Mouse (Mus musculus) embryo, embryonic 9.5 days (tissue): Measurements from ENCODE around the gene Cryaa.
A peak's percentile ranks its signal among the peaks of the same experiment; 100 is the strongest.

ENCODE experiments used
- DNase-seq: peaks from one replicate; pipeline ENCODE4 v3.0.0-alpha.2; 2017; ENCODE audit errors: extremely low spot score

Cryaa gene

DNA sequence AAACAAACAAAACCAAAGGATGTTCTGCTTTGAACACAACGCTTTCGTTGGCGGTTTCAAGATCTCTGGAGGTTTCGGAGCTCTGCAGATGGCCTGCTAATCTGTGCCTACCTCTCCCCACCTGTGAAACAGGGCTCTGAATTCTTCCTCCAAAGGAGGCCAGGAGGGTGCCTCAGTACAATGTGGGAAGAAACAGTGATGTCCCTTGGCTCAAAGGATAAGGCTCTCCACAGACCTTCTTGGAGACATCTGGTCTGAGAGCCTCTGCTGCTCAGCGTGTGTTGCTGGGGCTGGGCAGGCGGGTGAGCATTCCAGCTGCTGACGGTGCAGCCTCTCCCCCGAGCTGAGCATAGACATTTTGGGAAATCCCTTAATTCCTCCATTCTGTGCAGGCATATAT lies at the start of gene Cryaa:
Gene Cryaa (plus strand): TSS at position 301 of the 400 bp plus-strand sequence.
- no peak for DNase-seq

DNA sequence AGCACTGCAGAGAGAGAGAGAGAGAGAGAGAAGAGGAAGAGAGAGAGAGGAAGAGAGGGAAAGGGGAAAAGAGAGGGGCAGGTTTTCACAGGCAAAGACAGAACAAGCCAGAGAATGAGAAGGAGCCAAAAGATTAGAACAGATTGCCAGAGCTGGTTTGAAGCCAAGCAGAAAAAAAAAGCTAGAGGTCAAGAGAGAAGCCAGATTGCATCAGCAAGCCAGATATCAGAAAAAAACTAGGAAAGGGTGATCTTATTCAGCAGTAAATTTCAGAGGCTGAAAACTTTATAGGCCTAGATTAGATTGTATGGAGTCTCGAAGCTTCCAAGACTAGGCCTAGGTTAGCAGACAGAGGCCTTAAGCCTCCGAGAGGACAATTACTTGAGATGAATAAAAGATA lies 49.6 kb upstream of the Cryaa start:
- no peak for DNase-seq

DNA sequence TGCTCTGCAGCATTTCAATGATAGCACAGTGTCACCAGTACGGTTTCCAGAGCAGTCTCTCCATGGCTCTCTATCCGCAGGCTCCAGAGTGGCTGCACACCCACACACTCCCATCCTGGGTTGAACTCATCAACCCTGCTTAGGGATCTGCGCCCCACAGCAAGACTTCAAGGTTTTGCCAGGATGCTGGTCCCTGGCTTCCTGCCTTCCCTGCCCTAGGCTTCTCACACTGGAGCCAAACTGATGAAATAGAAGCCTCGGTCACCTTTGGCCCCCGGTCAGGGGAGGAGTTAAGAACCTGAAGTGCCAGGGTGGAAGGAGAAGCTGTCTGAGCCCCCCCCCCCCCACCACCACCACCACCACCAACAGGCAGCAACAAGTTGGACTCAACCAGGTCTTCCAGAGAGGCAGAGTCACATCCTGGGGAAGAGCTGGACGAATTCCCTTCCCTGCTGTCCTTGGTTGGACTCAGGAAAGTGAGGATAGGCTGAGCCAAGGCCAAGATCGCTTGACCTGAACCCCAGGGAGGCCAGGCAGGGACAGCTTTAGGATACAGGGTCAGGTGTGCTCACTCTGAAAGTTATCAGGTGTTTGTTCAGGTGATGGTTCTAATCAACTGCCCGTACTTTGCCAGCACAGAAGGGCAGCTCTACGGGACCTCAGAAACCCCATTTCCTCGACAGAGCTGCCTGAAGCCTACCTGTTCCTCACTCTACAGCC lies 46.4 kb upstream of the Cryaa start:
- DNase-seq, result no peak

DNA sequence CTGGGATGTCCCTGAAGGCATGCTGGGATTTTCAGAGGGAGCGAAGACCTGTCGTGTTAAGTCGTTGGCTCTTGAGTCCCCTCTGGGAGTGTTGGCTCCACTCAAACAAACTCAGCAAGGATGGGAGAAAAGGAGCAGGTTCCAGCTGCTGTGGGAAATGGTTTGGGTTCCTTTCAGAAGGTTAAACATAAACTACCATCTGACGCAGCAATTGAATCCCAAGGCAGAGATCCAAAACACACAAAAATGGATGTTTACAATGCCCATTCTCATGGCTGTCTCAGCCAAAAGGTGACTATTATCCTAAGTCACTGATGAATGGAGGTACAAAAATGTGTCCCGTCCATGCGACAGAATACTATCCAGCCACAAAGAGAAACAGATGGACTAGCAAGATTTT lies 44.6 kb upstream of the Cryaa start:
- DNase-seq, result no peak

DNA sequence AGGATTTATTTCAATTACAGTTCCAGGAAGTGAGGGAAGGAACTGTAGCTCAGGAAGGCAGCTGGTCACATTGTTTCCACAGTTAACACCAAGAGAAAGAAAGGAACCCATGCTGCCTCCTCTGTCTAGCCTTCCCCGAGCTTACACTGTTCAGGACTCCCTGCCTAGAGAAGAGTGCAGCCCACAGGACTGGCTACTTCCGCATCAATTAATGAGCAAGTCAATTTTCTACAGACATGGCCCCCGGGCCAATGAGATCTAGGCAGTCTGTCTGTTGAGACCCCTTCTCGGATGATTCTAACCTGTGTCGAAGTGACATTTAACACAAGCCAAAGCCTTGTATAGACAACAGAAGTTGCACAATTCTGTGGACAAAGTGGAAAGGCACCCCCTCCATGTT lies 42.7 kb upstream of the Cryaa start:
- DNase-seq, result no peak

DNA sequence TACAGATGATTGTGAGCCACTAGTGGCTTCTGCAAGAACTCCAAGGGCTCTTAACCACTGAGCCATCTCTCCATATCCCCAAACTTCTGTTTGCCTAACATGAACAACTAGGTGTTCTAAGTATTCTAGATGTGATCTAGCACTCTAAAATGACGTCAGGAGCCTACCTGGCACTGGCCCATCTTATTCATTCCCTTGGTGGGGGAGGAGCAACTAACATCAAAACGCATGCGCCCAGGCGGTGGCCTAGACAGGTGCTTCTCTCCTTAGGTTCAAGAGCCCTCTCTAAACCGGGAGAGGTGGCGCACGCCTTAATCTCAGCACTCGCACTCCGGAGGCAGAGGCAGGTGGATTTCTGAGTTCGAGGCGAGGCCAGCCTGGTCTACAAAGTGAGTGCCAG lies 41.8 kb upstream of the Cryaa start:
- DNase-seq, result no peak

DNA sequence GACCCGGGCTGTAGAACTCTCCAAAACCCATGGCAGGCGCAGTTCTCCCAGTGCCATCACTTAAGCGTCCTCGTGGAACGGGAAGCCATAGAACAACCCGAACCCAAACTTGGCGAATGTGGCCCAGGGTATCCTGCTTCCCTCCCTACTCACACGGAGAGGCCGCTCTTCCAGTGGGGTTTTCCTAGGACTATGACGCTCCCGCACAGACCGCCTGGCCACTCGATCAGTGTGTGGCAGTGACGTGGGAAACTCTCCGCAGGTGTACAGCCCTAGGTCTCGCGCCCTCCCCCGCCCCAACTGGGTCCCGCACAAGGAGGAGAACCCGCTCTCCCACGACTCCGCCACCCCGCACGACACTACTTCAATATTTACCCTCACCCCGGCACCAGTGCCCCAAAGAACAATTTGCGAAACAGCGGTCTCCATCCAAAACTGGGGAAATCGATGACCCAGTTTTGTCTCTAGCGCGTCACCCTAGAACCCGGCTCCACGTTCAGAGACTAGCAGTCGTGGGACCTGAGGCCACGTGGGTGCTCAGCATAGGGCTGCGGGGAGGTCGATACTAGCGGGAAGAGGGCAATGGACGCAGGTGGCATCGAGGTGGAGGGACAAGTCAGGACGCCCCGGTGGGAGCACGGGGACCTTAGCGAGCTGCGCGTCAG lies 41.2 kb upstream of the Cryaa start:
- DNase-seq, result peak; percentile 28

DNA sequence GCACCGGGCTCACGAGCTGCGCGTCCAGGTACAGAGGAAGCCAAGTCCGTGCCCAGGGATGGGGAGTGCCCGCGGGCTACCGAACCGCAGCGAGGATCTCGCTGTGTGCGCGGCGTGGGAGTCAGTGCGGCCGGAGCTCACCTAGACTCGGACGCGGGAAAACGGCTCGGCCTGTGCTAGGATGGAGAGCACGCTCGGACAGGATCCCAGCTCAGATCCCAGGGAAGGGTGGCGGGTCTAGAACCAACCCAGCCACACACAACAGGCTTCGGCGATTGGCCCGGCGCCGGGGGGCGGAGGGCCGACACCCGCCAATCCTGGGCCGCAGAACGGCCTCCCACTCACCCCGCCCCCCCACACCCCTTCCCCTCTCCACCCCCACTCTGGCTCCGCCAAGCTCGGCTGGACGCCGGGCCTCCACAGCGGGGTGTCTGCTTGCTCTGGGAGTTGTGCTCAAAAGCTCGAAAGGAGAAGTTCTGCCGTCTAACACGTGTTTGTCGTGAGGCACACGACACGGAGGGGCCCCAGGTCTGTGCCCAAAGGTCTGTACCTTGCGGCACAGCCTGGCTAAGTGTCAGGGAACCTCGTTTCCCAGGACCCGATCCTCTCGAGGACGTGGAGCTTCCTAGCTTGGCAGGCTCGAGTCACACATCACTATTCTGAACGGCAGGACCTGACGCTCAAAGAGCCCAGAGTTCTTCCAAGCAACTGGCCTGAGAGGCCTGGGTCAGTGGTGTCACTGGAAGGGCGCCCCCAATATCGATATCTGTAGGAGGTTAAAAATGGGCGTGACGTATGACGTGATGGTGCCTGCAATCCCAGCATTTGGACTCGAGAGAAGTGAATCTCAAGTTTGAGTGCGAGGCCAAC lies 40.4 kb upstream of the Cryaa start, which contains the start of gene Cbs:
Gene Cbs (minus strand): TSS at position 297 of the 870 bp plus-strand sequence.
- peak; percentile 76 for DNase-seq

DNA sequence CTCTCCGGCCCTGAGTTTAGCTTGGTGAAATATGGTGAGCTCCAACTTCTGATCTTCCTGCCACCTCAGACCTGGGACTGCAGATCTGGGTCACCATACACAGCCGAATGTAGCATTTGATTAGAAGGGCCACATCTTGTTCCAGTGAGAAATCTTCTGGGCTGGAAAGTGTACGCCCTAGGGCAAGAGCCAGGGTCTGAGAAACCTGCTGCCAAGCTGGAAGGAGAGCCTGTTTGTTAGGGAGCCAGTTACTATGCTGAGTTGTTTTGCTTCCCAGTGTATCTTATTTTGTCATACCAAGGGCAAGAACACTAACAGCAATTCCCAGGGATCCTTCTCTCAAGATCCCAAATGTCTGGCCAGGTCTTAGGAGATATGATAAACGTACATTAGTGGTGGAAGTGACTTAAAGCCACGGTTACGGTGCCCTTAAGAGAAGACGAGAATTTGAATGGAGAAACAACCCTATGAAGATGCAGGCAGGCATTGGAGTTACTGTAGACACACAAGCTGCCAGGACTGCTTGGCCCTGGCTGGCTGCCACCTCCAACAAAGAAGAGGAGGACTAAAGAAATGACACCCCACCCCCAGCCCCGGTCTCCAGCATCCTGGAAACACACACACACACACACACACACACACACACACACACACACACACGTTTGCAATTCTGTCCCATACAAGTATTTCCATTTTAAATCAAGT lies 39.6 kb upstream of the Cryaa start:
- DNase-seq, result no peak

DNA sequence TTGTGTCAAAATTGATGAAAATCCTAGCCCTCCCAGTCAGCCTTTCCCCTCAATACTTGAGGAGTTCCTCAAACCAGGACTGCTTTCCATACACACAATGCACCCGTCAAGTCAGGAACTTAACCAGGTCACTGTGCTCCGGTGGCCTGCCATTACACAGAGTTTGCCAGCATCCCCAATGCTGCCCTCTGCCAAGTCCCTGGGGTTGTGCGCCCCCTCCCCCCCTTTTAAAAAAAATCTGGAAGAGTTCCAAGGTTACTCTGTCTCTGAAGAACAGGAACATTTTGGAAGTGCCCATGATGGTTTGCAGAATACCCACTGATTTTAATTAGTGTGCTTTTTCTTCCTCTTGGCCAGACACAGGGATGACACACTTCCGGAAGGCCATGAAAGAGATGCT lies 38.0 kb upstream of the Cryaa start:
- DNase-seq, result no peak

DNA sequence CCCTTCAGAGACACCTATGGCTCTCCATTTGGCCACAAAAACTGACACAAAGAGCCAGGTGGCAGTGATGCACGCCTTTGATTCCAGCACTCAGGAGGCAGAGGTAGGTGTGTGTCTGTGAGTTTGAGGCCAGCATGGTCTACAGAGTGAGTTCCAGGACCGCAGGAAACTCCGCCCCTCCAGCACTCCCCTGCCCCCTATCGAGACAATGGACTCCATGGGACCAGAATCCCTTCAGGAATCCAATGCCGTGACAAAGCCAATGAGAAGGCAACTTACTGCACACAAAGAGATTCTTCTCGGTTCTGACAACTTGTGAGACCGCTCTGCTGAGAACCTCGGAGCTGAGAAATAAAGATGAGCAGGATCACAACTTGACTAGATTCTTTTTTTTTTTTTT lies 35.3 kb upstream of the Cryaa start:
- no peak for DNase-seq

DNA sequence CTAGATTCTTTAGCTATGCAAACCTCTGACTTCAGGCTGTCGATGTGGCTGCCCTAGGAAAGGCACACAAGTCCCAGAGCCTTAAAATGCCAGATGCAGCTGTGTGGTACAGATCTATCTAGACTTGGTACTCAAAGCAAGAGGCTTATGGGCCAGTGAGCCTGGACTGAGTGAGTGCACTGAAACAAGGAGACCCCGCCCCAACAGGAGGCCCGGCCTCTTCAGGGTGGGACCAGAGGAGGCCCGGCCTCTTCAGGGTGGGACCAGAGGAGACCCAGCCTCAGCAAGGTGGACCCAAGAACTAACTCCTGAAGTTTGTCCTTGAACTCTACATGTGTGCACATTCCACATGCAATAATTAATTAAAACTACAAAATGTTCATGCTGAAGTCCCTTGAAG lies 34.7 kb upstream of the Cryaa start:
- DNase-seq, result no peak

DNA sequence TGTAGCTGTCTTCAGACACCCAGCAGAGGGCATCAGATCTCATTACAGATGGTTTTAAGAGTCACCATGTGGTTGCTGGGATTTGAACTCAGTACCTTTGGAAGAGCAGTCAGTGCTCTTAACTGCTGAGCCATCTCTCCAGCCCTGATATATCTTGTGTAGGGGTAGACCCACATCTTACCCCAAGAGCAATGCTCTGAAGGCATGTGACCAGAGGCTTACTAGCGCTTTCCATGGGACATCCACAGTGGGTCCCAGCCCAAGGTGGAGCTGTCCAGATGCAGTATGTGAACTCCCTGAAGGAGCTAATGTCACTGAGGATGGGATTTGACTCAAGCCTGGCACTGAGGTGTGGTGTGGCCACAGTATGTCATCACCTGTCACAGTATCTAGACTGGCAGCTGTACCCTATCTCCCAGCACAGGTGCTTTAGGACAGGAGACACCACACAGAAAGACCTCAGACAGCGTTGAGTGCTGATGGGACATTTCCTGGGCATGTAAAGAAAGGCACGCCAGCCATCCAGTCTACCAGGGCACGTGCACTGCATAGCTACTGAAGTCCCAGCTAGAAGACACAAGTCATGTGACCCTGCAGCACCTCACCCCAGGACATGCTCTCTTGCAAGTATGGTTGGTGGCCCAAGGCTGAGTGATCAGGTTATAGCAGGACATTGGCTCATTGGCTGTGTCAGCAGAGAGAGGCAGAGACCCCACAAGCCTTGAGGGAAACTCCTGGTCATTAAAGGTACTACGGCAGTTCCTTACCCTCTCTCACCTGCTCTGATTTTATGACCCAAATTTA lies 31.2 kb upstream of the Cryaa start:
- no peak for DNase-seq

DNA sequence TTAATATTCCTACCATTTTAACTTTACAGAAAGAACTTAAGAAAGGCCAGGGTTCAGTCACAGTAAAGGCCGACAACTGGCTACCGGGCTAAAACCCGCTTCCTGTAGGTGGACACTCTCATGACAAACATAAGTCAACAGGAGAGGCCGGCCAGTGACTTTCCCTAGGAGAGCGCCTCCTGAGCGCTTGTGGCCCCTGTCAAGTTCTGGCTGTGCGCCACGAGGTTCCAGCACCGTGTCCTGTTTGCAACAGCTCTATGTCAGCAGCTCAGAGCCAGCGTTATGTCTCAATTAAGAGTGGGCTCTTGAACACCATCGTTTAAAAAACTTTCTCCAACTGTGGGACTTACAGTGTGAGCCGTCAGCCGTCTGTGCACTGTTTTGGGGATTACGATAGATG lies 25.5 kb upstream of the Cryaa start:
- no peak for DNase-seq

DNA sequence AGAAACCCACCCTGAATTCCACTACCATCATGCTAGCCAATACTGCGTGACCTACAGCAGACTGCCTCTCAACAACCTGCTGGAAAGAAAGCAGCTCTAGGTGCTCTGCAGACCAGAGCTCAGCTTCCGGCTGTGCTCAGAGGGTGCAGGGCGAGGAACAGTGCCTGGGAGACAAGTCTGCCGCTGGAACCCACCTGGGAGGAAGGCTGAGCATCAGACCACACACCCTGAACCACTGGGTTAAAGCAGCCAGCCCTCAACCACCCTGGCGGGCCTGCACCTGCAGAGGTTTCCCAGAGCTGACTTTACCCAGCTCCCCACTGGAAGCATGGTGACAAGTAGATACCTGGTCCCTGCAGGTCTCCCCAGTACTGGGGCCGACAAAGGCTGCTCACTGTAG lies 24.3 kb upstream of the Cryaa start:
- no peak for DNase-seq

DNA sequence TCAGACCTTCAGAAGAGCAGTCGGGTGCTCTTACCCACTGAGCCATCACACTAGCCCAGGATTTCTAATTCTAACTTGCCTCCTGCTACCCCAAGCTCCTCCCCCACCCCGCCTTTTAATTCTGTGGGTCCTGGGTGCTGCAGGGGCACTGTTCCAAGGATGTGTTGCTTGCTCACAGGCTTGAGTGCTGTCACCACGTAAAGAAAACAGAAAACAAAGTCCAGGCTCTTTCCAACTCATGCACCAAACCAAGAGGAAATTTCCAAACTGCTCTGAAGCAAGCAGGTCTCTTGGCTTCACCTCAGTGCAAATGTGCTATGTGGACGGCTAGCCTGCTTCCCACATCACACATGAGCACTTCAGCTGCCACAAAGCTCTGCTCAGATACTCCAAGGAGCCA lies 22.2 kb upstream of the Cryaa start:
- DNase-seq, result no peak

DNA sequence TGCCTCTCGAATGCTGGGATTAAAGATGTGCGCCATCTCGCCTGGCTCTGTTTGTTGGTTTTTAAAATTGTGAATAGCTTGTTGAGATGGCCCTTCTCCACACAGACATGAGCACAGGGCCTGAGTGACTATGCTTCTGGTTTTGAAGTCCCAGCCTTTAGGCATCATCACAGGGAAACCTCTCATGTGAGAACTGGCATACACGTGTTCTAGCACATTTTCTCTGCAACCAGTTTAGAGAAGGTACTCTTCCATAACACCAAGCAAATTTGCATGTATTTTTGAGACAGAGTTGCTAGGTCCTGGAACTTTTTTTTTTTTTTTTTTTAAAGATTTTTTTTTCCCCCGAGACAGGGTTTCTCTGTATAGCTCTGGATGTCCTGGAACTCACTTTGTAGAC lies 20.9 kb upstream of the Cryaa start:
- DNase-seq, result no peak

DNA sequence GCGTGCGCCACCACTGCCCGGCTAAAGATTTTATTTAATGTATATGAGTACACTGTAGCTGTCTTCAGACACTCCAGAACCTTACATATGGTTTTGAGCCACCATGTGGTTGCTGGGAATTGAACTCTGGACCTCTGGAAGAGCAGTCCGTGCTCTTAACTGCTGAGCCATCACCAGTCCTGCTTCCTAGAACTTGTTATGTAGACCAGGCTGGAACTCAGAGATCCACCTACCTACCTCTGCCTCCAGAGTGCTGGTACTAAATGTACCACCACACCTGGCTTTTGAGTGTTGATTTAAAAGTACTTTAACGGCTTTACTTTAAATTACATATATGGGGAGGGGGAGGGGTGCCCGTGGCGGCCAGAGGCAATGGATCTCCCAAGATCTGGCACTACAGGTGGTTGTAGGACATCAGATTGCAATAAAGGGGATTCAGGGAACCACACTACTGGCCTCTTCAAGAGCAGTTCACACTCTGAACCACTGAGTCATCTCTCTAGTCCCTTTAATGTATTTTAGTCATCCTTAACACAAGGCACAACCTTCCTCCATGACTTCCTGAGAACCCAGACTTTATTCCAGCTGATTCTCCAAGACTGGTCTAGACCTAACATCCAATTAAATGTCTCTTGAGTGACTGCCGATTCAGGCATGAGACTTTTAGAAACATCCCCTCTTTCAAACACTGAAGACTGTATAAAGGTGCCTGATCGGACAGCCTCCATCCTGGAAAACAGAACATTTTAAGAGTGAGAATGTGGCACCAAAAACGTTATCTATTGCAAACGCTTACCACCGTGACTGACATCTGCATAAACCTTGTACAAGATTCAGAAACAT lies 20.2 kb upstream of the Cryaa start:
- DNase-seq, result no peak

DNA sequence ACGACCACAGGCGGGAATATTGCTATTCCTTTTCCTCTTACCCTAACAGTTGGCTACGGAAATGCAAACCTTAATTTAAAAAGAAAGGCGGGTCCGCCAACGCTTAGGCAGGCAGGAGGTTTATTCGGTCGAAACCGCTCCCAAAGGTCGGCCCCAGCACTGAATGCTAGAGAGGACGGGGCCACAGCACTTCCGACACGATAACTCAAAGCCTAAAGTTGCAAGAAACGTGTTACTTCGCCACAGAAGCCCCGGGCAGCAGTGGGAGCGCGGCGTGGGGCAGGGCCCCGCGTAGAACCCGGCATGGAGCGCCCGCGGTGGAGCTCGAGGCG lies 19.5 kb upstream of the Cryaa start:
- no peak for DNase-seq

DNA sequence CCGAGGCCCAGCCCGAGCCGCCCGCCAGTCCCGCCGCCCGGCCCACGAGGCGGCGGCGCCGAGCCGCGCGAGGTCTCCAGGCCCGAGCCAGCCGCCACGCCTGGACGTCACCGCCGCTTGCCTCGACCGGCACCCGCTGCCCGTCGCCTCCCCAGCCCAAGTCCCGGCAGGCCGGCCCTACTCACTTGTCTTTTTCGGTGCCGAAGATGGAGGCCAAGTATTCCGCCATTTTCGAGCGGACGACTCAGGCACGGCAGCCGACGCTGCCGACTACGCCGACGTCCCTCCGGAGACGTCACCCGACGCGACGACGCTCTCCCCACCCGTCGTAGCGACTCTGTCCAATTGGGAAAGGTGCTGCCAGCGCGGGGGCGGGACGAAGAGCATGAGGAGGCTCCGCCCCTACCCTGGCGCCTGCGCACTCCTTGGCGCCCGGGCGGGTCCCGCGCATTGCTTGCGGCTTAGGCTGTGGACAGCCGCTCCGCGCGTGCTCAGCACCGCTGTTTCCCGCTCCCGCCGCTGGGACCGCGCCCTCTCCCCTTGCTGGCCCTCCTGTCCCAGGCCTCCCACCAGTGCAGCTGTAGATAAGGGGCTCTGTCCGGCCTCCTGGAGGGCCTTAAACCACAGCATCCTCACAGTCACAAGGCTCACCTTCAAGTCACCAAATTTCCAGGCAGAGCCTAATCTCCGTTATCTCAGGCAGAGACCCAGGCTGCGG lies 19.0 kb upstream of the Cryaa start, which contains the start of gene U2af1:
Gene U2af1 (minus strand): TSS at position 425 of the 718 bp plus-strand sequence.
- DNase-seq, result peak; percentile 97
